Mouse (Mus musculus): ENCODE data around the gene Cd37. TPM values are rescaled to one million over a fixed set of nuclear protein-coding genes. Genes with fewer than 3 reads are reported as not detected.

The Cd37 gene
- 3.6 TPM for polyA plus RNA-seq (2014; fragmentation: Illumina TruSeq; extraction: RNeasy Lipid Tissue Mini Kit (QIAGEN cat#74804); ENCODE audit: low read depth, low replicate concordance)

GRCm38 (mm10) chr7:45238723-45239496, at the start of gene Cd37:
Gene Cd37, minus strand, starts transcription at chr7:45239115.

GRCm38 (mm10) chr7:45277136-45277760, 38.3 kb upstream of the Cd37 start, which contains the start of gene Slc6a21:
Gene Slc6a21, plus strand, starts transcription at chr7:45277513.

GRCm38 (mm10) chr7:45240633-45241388, 1.9 kb upstream of the Cd37 start, which contains the start of gene Slc6a16:
Gene Slc6a16, plus strand, starts transcription at chr7:45241085.

GRCm38 (mm10) chr7:45215673-45216441, 23.1 kb downstream of the Cd37 start, which contains the start of gene Tead2:
Gene Tead2, plus strand, starts transcription at chr7:45215753.

GRCm38 (mm10) chr7:45211851-45212251, 27.1 kb downstream of the Cd37 start, which contains the start of gene Dkkl1:
Gene Dkkl1, minus strand, starts transcription at chr7:45212147.

GRCm38 (mm10) chr7:45204380-45205143, 34.4 kb downstream of the Cd37 start, which contains the start of gene Ccdc155:
Gene Ccdc155, minus strand, starts transcription at chr7:45204892.

Other genes starting within 250 kb of the Cd37 start
- gene Irf3, start 241.5 kb downstream of the Cd37 start, polyA plus RNA-seq (2014; fragmentation: Illumina TruSeq; extraction: RNeasy Lipid Tissue Mini Kit (QIAGEN cat#74804); ENCODE audit: low read depth, low replicate concordance) = 24.0 TPM
- 0.76 TPM for gene Bcl2l12, start 240.4 kb downstream of the Cd37 start, polyA plus RNA-seq (2014; fragmentation: Illumina TruSeq; extraction: RNeasy Lipid Tissue Mini Kit (QIAGEN cat#74804); ENCODE audit: low read depth, low replicate concordance)
- gene Scaf1, start 222.8 kb downstream of the Cd37 start, polyA plus RNA-seq (2014; fragmentation: Illumina TruSeq; extraction: RNeasy Lipid Tissue Mini Kit (QIAGEN cat#74804); ENCODE audit: low read depth, low replicate concordance) = 6.3 TPM
- gene Rras, start 221.2 kb downstream of the Cd37 start, polyA plus RNA-seq (2014; fragmentation: Illumina TruSeq; extraction: RNeasy Lipid Tissue Mini Kit (QIAGEN cat#74804); ENCODE audit: low read depth, low replicate concordance) = 3.2 TPM
- 0.22 TPM for gene Prr12, start 186.2 kb downstream of the Cd37 start, polyA plus RNA-seq (2014; fragmentation: Illumina TruSeq; extraction: RNeasy Lipid Tissue Mini Kit (QIAGEN cat#74804); ENCODE audit: low read depth, low replicate concordance)
- gene Nosip, start 176.7 kb downstream of the Cd37 start, polyA plus RNA-seq (2014; fragmentation: Illumina TruSeq; extraction: RNeasy Lipid Tissue Mini Kit (QIAGEN cat#74804); ENCODE audit: low read depth, low replicate concordance) = 6.3 TPM
- gene Prrg2, start 176.4 kb downstream of the Cd37 start, polyA plus RNA-seq (2014; fragmentation: Illumina TruSeq; extraction: RNeasy Lipid Tissue Mini Kit (QIAGEN cat#74804); ENCODE audit: low read depth, low replicate concordance) = 10.9 TPM
- not detected for gene Rcn3, start 146.9 kb downstream of the Cd37 start, polyA plus RNA-seq (2014; fragmentation: Illumina TruSeq; extraction: RNeasy Lipid Tissue Mini Kit (QIAGEN cat#74804); ENCODE audit: low read depth, low replicate concordance)
- 8.9 TPM for gene Fcgrt, start 135.3 kb downstream of the Cd37 start, polyA plus RNA-seq (2014; fragmentation: Illumina TruSeq; extraction: RNeasy Lipid Tissue Mini Kit (QIAGEN cat#74804); ENCODE audit: low read depth, low replicate concordance)
- gene Rps11, start 114.7 kb downstream of the Cd37 start, polyA plus RNA-seq (2014; fragmentation: Illumina TruSeq; extraction: RNeasy Lipid Tissue Mini Kit (QIAGEN cat#74804); ENCODE audit: low read depth, low replicate concordance) = 378 TPM
- 519 TPM for gene Rpl13a, start 110.4 kb downstream of the Cd37 start, polyA plus RNA-seq (2014; fragmentation: Illumina TruSeq; extraction: RNeasy Lipid Tissue Mini Kit (QIAGEN cat#74804); ENCODE audit: low read depth, low replicate concordance)
- gene Gm45713, start 102.9 kb downstream of the Cd37 start, polyA plus RNA-seq (2014; fragmentation: Illumina TruSeq; extraction: RNeasy Lipid Tissue Mini Kit (QIAGEN cat#74804); ENCODE audit: low read depth, low replicate concordance) = not detected
- 14.4 TPM for gene Flt3l, start 102.7 kb downstream of the Cd37 start, polyA plus RNA-seq (2014; fragmentation: Illumina TruSeq; extraction: RNeasy Lipid Tissue Mini Kit (QIAGEN cat#74804); ENCODE audit: low read depth, low replicate concordance)
- gene Pih1d1, start 84.8 kb downstream of the Cd37 start, polyA plus RNA-seq (2014; fragmentation: Illumina TruSeq; extraction: RNeasy Lipid Tissue Mini Kit (QIAGEN cat#74804); ENCODE audit: low read depth, low replicate concordance) = 1.2 TPM
- 12.3 TPM for gene Aldh16a1, start 84.5 kb downstream of the Cd37 start, polyA plus RNA-seq (2014; fragmentation: Illumina TruSeq; extraction: RNeasy Lipid Tissue Mini Kit (QIAGEN cat#74804); ENCODE audit: low read depth, low replicate concordance)
- gene Slc17a7, start 75.2 kb downstream of the Cd37 start, polyA plus RNA-seq (2014; fragmentation: Illumina TruSeq; extraction: RNeasy Lipid Tissue Mini Kit (QIAGEN cat#74804); ENCODE audit: low read depth, low replicate concordance) = not detected
- gene Gfy, start 59.5 kb downstream of the Cd37 start, polyA plus RNA-seq (2014; fragmentation: Illumina TruSeq; extraction: RNeasy Lipid Tissue Mini Kit (QIAGEN cat#74804); ENCODE audit: low read depth, low replicate concordance) = not detected
- not detected for gene Pth2, start 58.1 kb downstream of the Cd37 start, polyA plus RNA-seq (2014; fragmentation: Illumina TruSeq; extraction: RNeasy Lipid Tissue Mini Kit (QIAGEN cat#74804); ENCODE audit: low read depth, low replicate concordance)
- gene Ccdc155, start 34.2 kb downstream of the Cd37 start, polyA plus RNA-seq (2014; fragmentation: Illumina TruSeq; extraction: RNeasy Lipid Tissue Mini Kit (QIAGEN cat#74804); ENCODE audit: low read depth, low replicate concordance) = not detected
- gene Dkkl1, start 27.0 kb downstream of the Cd37 start, polyA plus RNA-seq (2014; fragmentation: Illumina TruSeq; extraction: RNeasy Lipid Tissue Mini Kit (QIAGEN cat#74804); ENCODE audit: low read depth, low replicate concordance) = not detected
- 1.1 TPM for gene Tead2, start 23.4 kb downstream of the Cd37 start, polyA plus RNA-seq (2014; fragmentation: Illumina TruSeq; extraction: RNeasy Lipid Tissue Mini Kit (QIAGEN cat#74804); ENCODE audit: low read depth, low replicate concordance)
- gene Slc6a16, start 2.0 kb upstream of the Cd37 start, polyA plus RNA-seq (2014; fragmentation: Illumina TruSeq; extraction: RNeasy Lipid Tissue Mini Kit (QIAGEN cat#74804); ENCODE audit: low read depth, low replicate concordance) = not detected
- gene Slc6a21, start 38.4 kb upstream of the Cd37 start, polyA plus RNA-seq (2014; fragmentation: Illumina TruSeq; extraction: RNeasy Lipid Tissue Mini Kit (QIAGEN cat#74804); ENCODE audit: low read depth, low replicate concordance) = not detected
- gene Trpm4, start 94.7 kb upstream of the Cd37 start, polyA plus RNA-seq (2014; fragmentation: Illumina TruSeq; extraction: RNeasy Lipid Tissue Mini Kit (QIAGEN cat#74804); ENCODE audit: low read depth, low replicate concordance) = 8.2 TPM
- gene Hrc, start 96.2 kb upstream of the Cd37 start, polyA plus RNA-seq (2014; fragmentation: Illumina TruSeq; extraction: RNeasy Lipid Tissue Mini Kit (QIAGEN cat#74804); ENCODE audit: low read depth, low replicate concordance) = 0.28 TPM
- gene Ppfia3, start 127.9 kb upstream of the Cd37 start, polyA plus RNA-seq (2014; fragmentation: Illumina TruSeq; extraction: RNeasy Lipid Tissue Mini Kit (QIAGEN cat#74804); ENCODE audit: low read depth, low replicate concordance) = 0.41 TPM
- not detected for gene Lin7b, start 131.5 kb upstream of the Cd37 start, polyA plus RNA-seq (2014; fragmentation: Illumina TruSeq; extraction: RNeasy Lipid Tissue Mini Kit (QIAGEN cat#74804); ENCODE audit: low read depth, low replicate concordance)
- 119 TPM for gene Snrnp70, start 156.6 kb upstream of the Cd37 start, polyA plus RNA-seq (2014; fragmentation: Illumina TruSeq; extraction: RNeasy Lipid Tissue Mini Kit (QIAGEN cat#74804); ENCODE audit: low read depth, low replicate concordance)
- not detected for gene Kcna7, start 166.5 kb upstream of the Cd37 start, polyA plus RNA-seq (2014; fragmentation: Illumina TruSeq; extraction: RNeasy Lipid Tissue Mini Kit (QIAGEN cat#74804); ENCODE audit: low read depth, low replicate concordance)
- not detected for gene Ntf5, start 174.6 kb upstream of the Cd37 start, polyA plus RNA-seq (2014; fragmentation: Illumina TruSeq; extraction: RNeasy Lipid Tissue Mini Kit (QIAGEN cat#74804); ENCODE audit: low read depth, low replicate concordance)
- not detected for gene Lhb, start 181.7 kb upstream of the Cd37 start, polyA plus RNA-seq (2014; fragmentation: Illumina TruSeq; extraction: RNeasy Lipid Tissue Mini Kit (QIAGEN cat#74804); ENCODE audit: low read depth, low replicate concordance)
- gene Gys1, start 195.7 kb upstream of the Cd37 start, polyA plus RNA-seq (2014; fragmentation: Illumina TruSeq; extraction: RNeasy Lipid Tissue Mini Kit (QIAGEN cat#74804); ENCODE audit: low read depth, low replicate concordance) = 2.6 TPM
- 0.63 TPM for gene Ruvbl2, start 199.0 kb upstream of the Cd37 start, polyA plus RNA-seq (2014; fragmentation: Illumina TruSeq; extraction: RNeasy Lipid Tissue Mini Kit (QIAGEN cat#74804); ENCODE audit: low read depth, low replicate concordance)
- 3.0 TPM for gene Ftl1, start 220.8 kb upstream of the Cd37 start, polyA plus RNA-seq (2014; fragmentation: Illumina TruSeq; extraction: RNeasy Lipid Tissue Mini Kit (QIAGEN cat#74804); ENCODE audit: low read depth, low replicate concordance)
- 1.4 TPM for gene Bax, start 227.8 kb upstream of the Cd37 start, polyA plus RNA-seq (2014; fragmentation: Illumina TruSeq; extraction: RNeasy Lipid Tissue Mini Kit (QIAGEN cat#74804); ENCODE audit: low read depth, low replicate concordance)
- not detected for gene Tulp2, start 242.8 kb upstream of the Cd37 start, polyA plus RNA-seq (2014; fragmentation: Illumina TruSeq; extraction: RNeasy Lipid Tissue Mini Kit (QIAGEN cat#74804); ENCODE audit: low read depth, low replicate concordance)
- gene Gm45808, start 247.7 kb upstream of the Cd37 start, polyA plus RNA-seq (2014; fragmentation: Illumina TruSeq; extraction: RNeasy Lipid Tissue Mini Kit (QIAGEN cat#74804); ENCODE audit: low read depth, low replicate concordance) = not detected
- gene Dhdh, start 249.7 kb upstream of the Cd37 start, polyA plus RNA-seq (2014; fragmentation: Illumina TruSeq; extraction: RNeasy Lipid Tissue Mini Kit (QIAGEN cat#74804); ENCODE audit: low read depth, low replicate concordance) = 3.8 TPM